Mouse (Mus musculus) right cerebral cortex, adult 18-20 months (tissue): ENCODE results near the gene Pla2g7.

Experiments used
- DNase-seq: peaks from one replicate; pipeline ENCODE4 v3.0.0; 2022; ENCODE audit warnings: mixed read lengths

Gene Pla2g7

GRCm38 (mm10) chr17:43581012-43581467 is 13.1 kb downstream of the Pla2g7 start:
- DNase-seq = peak; percentile 25

DNA sequence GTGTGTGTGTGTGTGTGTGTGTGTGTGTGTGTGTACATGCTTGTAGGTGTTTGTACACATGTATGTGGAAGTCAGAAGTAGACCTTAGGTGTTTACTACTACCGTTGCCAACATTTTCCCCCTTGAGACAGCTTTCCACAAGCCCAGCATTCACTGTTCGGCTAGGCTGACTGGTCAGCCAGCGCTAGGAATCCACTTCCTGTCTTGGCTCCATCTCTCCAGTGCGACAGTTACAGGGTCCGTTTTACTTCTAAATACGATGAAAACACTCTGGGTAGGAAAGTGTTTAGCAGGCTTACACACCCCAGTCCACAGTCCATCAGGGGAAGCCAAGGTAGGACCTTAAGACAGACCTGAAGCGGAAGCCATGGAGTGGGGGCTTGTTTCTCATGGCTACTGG is 16.9 kb downstream of the Pla2g7 start:
- DNase-seq = no peak

DNA sequence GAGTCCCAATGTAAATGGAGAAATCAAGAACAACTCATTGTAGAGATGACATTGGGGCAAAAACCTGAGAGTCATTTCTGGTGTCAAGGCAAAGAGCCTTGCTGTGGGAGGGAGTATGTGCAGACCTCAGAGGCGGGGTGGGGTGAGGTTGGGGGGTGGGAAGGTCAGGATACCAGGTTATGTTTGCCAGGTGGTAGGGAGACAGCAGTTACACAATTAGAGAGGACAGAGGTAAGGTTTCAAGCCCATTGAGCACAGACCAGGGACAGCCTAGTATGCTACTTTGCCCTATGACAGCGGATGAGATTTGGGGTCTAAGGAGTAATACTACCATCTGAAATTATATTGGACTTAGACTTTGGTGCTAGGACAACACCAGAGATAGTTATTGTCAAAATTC is 19.4 kb downstream of the Pla2g7 start:
- no peak for DNase-seq

- no peak for DNase-seq
Observed at GRCm38 (mm10) chr17:43589750-43590149, 21.9 kb downstream of the Pla2g7 start.

DNA sequence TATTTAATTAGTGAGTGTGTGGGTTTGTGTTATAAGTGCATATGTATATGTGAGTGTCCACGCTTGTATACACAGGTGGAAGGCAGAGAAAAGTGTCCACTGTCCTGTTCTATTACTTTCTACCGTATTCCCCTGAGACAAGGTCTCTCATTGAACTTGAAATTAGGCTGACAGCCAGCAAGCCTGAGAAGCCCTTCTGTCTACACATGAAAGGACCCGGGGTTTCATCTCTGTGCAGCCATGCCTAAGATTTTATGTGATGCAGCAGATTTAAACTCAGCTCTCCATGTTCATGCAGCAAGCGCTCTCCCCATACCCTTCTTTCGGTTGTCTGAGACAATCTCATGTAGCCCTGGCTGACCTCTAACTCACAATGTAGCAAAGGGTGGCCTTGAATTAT is 22.6 kb downstream of the Pla2g7 start:
- no peak for DNase-seq

DNA sequence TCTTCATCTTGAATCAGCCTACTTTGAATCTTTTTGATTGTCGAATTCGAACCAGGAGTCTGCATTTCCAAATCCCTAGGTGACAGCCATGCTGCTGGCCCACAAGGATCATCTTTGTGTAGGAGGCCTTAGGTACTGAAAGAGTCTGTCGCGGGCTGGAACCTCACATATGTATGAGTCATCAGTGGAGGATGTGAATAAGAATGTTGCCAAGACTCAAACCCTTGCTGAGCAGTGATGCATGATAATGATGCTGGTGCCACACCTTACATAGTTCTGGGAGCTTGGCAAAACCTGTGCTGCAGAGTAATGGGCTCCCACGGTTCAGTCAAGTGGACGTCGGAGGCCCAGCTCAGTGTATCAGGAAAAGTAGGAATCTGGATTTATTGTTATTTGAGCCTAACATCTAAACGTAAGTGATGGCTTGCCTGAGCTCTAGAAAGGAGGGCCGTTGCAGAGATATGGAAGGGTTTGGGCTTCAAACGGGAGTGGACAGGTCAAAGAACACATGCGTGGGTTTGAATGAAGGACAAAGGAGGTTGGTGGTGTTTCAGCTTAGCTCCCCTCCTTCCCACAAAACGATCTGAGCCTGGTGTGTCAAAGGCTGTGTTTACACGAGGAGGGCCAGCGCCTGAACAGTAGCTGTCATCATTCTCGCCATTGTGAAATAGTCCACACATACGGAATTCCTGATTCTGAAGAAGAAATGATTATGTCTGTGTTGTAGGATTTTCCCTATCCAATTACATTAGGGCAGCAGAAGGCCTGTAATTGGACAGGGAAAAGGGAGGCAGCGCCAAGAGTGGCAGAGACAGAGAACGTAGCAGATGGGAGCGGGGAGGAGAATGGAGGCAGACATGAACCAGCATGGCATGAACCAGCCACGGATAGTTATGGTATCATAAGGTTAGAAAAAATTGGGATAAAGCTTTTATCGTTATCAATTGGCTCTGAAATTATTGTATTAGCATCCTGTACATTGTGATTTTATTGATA is 24.7 kb downstream of the Pla2g7 start:
- peak; percentile 67 for DNase-seq

- no peak for DNase-seq
Observed at GRCm38 (mm10) chr17:43597742-43598141, 29.8 kb downstream of the Pla2g7 start.

- no peak for DNase-seq
Observed at GRCm38 (mm10) chr17:43598706-43599105, 30.8 kb downstream of the Pla2g7 start.

- peak; percentile 41 for DNase-seq
Observed at GRCm38 (mm10) chr17:43606704-43607103, 38.8 kb downstream of the Pla2g7 start.

DNA sequence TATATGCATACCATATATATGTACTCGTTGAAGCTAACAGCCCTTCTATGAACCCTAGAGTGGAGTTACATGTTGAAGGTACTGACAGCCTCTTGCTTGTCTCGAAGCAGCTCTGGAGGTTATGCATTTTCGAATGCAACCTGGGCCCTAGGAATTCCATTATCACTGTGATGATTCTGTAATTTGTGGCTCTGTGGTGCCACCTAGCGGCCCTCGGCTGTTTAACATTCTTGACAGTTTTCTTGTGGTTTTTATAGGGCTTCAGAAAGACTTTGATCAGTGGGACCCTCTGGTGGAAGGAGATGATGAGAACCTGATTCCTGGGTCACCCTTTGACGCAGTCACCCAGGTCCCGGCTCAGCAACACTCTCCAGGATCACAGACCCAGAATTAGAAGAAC is 43.7 kb downstream of the Pla2g7 start:
- peak; percentile 27 for DNase-seq

DNA sequence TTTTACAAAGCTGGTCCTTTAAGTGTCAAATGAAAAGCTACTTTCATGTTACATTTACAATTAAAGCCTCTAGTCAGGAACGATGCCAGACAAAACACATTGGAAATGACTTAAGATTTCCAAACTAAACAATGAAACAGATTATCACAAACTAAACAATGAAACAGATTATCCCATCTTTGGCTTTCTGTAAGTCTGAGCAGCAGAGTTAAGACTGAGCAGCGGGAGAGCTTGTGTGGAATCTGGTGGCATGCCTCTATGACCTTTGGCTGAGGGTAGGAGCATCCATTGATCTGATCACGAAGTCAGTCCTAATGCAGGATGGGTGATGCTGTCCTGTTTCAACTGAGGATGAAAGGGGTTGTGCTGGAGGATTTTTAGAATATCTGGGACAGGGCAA is 44.3 kb downstream of the Pla2g7 start:
- no peak for DNase-seq

GRCm38 (mm10) chr17:43619156-43619555 is 51.3 kb downstream of the Pla2g7 start:
- DNase-seq = no peak

DNA sequence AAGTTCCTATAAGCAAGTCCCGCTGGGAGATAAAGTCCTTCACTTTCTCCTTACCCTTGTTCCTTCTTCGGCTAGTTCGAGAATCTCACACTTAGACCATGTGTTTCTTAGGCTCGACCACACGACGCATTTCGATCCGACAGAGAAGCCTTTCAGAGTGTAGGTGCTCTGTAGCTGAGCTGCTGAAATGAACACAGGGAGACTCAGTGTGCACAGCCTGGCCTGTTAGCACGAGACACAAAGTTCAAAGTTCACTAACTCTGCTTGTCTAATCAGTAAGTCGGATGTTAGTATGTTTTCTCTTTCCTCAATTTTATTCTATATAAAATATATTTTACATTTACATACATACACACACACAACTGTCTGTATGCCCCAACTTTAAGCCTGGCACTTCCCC is 54.2 kb downstream of the Pla2g7 start:
- DNase-seq = no peak

DNA sequence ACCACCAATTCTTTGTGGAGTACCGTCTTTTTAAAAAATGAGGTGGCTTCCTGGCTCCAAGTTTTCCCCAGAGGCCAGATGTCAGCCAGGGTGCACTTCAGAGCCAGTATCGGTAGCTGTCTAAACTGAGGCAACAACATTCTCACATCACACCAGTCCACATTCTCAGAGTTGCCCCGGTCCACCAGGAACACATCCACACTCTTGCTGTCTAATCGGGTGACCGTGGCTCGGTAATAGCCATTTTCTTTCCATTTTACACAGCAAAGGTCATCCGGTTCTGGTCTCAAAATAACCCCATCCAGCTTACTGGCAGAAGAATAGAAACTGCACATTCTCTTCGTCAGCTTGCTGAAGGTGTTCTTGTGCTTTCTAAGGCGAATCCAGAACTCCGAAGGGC is 60.3 kb downstream of the Pla2g7 start:
- no peak for DNase-seq

GRCm38 (mm10) chr17:43629026-43629495 is 61.2 kb downstream of the Pla2g7 start:
- no peak for DNase-seq

DNA sequence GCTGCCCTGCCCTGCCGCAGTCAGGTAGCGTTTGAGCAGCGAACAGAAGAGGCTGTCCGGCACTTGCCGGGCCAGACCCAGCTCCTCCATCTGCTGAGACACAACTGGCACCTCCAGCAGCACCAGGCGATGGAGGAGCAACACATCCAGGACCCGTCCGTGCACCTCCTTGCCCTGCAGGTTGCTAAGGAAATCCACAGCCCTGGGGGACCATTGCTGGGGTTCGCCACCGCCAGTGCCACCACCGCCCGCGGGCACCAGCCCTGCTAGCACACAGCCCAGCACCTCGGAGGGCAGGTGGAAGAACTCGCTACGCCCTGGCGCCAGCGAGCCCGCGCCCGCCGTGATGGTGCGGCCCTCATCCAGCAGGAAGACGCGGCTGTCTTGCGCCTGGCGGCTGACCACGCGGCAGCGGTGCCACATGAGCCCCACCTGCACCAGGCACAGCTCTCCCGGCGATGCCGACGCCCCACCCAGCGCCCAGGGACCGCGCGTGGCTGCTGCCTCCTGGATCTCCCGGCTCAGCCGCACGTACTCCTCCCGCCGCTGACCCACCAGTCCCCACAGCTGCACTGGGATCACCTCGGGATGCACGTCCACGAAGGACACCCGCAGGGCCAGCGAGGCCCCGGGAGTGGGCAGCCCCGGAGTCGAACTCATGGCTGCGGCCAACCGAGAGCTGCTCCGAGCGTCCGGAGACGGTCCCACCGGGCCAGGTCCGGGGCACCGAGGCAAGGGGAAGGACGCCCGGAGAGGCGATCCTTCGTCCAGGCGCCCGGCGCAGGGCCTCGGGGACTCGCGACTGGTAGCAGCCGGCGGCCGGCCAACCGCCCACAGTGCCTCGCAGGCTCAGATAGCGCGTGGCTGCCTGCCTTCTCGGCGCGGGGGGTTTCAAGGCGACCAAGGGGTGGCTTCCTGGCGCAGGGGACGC is 61.9 kb downstream of the Pla2g7 start, which contains the start of gene Tdrd6:
Gene Tdrd6, minus strand, starts transcription at position 804 of the 931 bp plus-strand sequence.
- DNase-seq = no peak

- DNase-seq = no peak
Observed at GRCm38 (mm10) chr17:43630427-43630760, 62.5 kb downstream of the Pla2g7 start.

DNA sequence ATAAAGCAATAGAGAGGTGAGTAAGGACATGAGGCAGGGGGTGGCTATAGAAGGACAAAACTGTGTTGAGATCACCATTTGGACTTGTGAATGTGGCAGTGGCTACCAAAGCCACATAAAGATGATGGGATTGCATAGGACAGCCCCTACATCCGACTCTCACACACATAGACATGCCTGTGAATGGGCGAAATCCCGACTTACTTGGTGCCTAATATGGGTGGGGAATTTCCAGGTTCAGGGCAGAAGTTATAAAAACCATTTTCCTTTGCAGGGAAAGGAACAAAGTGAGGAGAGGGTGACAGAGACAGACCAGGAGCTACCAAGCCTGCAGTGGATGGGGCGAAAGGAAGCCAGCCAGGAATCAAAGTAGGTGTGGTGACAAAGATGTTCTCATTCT is 69.2 kb downstream of the Pla2g7 start:
- no peak for DNase-seq

DNA sequence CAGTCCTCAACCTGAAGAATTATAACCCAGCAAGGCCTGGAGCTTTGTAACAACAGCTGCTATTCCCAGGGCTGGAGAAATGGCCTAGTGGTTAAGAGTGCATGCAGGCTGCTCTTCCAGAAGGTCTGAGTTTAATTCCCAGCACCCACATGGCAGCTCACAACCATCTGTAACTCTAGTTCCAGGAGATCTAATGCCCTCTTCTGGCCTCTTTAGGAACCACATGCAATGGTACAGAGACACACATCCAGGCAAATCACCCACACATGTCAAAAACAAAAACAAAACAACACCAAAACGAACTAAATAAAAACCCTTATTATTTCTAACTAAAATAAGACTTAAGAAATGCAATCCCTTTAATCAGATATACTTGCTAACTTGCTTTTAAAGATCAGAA is 72.9 kb downstream of the Pla2g7 start:
- no peak for DNase-seq

DNA sequence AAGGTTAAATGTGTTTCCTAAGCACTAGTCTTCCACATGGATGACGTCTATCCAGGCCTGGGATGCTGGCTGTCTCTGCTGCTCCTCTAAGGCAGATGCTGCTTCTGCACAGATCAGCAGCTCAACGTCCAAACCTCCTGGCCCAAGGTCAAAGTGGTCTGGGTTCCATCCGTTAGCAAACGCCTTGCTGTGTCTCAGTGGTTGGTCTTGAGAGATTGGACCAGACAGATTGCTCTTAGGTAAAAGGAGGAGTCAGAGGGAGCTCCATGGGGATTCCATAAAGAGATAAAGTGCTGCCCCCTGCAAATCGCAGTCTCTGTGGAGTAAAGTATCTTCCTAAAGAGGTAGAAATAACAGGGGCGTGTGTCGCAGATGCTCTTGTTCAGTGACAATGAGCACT is 75.3 kb downstream of the Pla2g7 start:
- DNase-seq = no peak

DNA sequence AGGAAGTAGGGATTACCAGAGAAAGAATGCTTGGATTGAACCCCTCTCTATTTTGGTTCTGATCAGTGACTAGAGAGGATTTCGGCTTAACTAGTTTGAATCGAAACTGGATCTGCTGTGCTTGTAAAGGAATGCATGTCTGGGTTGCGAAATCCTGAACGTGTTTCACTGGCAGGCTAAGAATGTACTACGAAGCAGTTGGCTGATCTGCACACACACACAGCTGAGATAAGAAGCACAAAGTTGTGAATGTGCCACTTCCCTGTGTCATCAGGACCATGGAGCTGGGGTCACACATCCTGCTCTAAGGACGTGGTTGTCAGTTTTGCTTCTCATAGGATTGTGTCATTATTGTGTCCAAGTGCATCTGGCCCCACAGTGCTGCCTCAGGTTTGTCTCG is 76.5 kb downstream of the Pla2g7 start:
- DNase-seq = no peak

GRCm38 (mm10) chr17:43645136-43645535 is 77.2 kb downstream of the Pla2g7 start:
- no peak for DNase-seq

DNA sequence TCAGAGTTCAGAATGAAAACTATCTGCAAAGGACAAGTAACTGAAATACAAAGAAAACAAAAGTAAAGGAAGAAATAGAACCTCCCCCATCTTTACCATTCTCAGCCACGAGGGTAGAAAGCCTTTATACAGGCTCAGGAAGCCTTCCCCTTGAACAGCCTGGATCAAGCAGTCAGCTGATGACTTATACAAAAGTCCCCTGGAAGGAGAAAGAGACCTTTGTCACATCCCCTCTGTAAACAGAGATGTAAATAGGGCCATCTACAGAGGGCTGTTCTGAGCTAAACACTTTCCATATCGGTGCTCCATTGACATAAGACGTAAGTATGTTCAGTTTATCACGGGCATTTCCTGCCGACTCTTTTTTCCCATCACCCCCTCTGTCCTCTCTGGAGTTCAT is 79.0 kb downstream of the Pla2g7 start:
- no peak for DNase-seq
